Mouse (Mus musculus) kidney, postnatal 14 days (tissue): Measurements from ENCODE around the gene Pdzd8.
A peak's percentile ranks its signal among the peaks of the same experiment; 100 is the strongest.

Experiments used
- DNase-seq: peaks from one replicate; pipeline ENCODE4 v3.0.0; 2022; ENCODE audit warnings: mixed read lengths

Gene Pdzd8

DNA sequence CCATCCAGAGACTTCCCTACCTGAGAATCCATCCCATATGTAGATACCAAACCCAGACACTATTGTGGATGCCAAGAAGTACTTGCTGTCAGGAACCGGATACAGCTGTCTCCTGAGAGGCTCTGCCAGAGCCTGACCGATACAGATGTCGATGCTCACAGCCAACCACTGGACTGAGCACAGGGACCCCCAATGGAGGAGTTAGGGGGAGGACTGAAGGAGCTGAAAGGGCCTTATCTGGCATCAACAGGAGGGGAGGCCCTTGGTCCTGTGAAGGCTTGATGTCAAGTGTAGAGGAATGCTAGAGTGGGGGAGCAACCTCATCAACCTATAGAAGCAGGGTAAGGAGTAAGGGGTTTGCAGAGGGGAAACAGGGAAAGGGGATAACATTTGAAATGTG, 7.2 kb upstream of the Pdzd8 start:
- DNase-seq, result no peak

DNA sequence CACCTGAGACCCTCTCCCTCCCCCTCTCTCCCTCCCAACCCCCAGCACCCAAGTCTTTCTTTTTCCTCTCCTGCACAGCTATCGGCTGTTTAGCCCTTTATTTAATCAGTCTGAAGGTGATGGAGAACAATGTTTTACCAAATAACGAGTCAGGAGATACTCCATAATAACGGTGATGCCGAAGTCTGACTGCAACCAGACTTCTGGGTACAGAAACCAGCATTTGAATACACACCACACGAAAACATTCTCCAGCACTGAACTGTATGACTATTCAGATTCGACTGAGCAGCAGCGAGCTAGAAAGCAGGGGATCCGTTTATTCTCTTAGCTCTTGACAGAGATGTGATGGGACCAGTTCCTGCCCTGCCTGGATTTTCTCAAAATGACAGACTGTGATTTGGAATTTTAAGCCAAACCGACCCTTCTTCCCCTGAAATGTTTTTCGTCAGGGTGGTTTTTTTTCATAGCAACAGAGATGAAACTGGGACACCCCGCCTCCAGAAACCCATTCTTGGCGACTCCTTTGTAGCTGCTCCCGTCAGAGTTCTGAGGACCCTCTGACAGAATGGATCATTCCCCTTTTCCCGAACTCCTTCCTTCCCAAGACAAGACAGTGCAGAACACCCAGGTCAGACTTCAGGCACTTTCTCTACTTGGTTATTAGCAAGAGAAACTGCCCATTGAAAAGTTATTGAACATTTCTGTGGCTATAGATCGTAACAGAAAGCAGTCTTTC, 5.7 kb upstream of the Pdzd8 start:
- DNase-seq, result no peak

DNA sequence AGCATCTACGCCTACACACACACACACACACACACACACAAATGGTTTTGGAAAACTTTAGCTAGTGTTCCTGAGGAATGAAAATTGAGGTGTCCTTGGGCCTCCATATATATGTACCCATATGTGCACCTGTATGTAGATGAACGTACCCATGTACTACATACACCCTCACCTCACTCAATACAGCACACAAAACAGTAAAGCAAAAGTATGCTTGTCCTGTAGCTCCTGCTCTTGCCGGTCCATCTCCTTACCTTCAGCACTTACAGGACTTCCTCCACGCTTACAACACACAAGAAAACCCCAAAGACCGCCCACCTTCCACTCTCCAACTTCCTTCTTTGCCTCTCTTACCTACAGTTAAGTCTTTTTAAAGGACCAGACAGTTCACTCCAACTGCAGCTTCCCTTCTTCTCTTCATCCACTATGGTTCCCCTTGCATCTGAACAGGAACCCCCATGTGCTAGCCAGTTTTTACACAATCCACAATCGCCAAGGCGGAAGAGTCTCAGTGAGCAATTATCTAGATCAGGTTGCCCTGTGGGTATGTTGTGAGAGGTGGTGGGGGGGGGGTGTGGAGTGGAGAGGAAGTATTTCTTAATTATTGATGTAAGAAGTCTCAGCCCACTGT, 4.8 kb upstream of the Pdzd8 start:
- DNase-seq, result no peak

- DNase-seq, result no peak
Measured at GRCm38 (mm10) chr19:59349329-59349960, 3.9 kb upstream of the Pdzd8 start.

DNA sequence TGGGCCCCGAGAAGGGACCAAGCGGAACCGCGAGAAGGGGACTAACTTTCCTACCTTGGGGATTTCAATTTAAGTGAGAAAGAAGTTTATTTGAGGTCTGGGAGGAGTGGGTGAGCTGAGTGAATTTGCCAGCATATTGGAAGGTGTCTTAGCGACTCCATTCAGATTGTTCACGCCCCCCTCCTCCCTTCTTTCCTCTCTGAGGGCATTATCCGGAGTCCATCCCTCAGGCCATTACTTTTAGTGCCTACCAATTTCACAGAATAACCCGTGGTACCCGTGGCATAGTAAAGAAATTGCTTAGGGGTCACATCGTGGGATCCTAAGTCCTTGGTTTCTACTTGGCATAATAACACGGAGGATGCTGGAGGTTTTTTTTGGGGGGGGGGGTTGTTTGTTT, 745 bp upstream of the Pdzd8 start:
- no peak for DNase-seq

- peak; percentile 69 for DNase-seq
Measured at GRCm38 (mm10) chr19:59345081-59345657, 411 bp downstream of the Pdzd8 start.

- peak; percentile 36 for DNase-seq
Measured at GRCm38 (mm10) chr19:59344304-59344711, 1.3 kb downstream of the Pdzd8 start.

GRCm38 (mm10) chr19:59342964-59343363, 2.6 kb downstream of the Pdzd8 start:
- no peak for DNase-seq

GRCm38 (mm10) chr19:59339908-59340307, 5.7 kb downstream of the Pdzd8 start:
- DNase-seq, result no peak

- no peak for DNase-seq
Measured at GRCm38 (mm10) chr19:59337872-59338681, 7.5 kb downstream of the Pdzd8 start.

- no peak for DNase-seq
Measured at GRCm38 (mm10) chr19:59336655-59337054, 8.9 kb downstream of the Pdzd8 start.

DNA sequence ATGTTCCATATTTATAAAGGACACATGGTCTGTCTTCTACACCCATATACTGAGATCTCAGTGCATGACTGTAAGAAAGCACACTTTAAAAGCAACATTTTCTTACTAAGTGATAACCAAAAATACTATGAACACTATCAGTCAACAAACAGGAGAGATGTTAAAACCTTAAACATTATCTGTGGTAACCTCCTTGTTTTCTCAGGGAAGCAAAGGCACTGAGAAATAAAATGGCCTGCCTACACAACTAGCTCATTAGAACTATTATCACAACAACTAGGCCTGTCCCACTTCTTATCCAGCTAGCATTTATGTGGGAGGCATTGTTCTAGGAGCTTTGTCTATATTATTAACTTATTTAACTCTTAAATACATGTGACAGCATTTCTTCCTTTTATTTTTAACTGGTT, 14.8 kb downstream of the Pdzd8 start:
- no peak for DNase-seq

GRCm38 (mm10) chr19:59321990-59322389, 23.6 kb downstream of the Pdzd8 start, which contains the start of gene Rps12-ps3:
Gene Rps12-ps3 (plus strand): TSS chr19:59322290.
- DNase-seq, result no peak

- peak; percentile 45 for DNase-seq
Measured at GRCm38 (mm10) chr19:59316571-59316970, 29.0 kb downstream of the Pdzd8 start.

- no peak for DNase-seq
Measured at GRCm38 (mm10) chr19:59315308-59315707, 30.3 kb downstream of the Pdzd8 start.

- no peak for DNase-seq
Measured at GRCm38 (mm10) chr19:59292183-59292839, 53.3 kb downstream of the Pdzd8 start.

GRCm38 (mm10) chr19:59289811-59290210, 55.8 kb downstream of the Pdzd8 start:
- DNase-seq, result no peak

DNA sequence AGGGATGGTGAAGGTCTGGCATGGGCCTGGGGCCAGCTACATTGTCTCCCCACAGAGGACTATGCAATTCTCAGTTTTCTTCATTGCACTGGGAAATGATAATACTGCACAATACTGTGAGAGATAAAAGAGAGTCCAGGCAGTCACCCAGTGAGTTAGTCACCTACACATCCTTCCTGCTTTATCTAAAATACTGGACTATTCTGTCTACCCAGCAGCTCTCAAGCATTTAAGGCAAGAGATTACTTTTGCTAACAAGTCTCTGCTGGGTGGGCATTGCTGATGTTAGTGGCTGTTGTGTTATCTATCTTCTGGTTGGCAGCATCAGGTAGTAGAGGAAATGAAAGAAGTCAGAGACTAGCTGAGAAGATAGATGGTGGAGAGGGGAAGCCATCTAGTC, 56.5 kb downstream of the Pdzd8 start:
- DNase-seq, result no peak

- no peak for DNase-seq
Measured at GRCm38 (mm10) chr19:59282001-59282400, 63.6 kb downstream of the Pdzd8 start.

GRCm38 (mm10) chr19:59280841-59281240, 64.7 kb downstream of the Pdzd8 start:
- no peak for DNase-seq

GRCm38 (mm10) chr19:59276354-59276753, 69.2 kb downstream of the Pdzd8 start:
- DNase-seq, result no peak

GRCm38 (mm10) chr19:59273190-59273589, 72.4 kb downstream of the Pdzd8 start:
- no peak for DNase-seq
